Mouse (Mus musculus) urinary bladder, adult 18-20 months (tissue): ENCODE results near the gene Rab3gap1.
"Not testable (repeated sequence)": the region's sequence is repeated elsewhere in the genome, so short reads cannot be mapped to it uniquely, and the experiment has no call there.

Source experiments
- DNase-seq, 2 experiments: peaks; one replicate each; pipeline ENCODE4 v3.0.0; 2022; ENCODE audit warnings: low spot score in 2 of 2, mixed read lengths in 2 of 2

Rab3gap1 gene

GRCm38 (mm10) chr1:127933405-127933804 lies 64.8 kb downstream of the Rab3gap1 start:
- no peak for DNase-seq

- DNase-seq: no peak
Observed at GRCm38 (mm10) chr1:127934322-127934721, 65.7 kb downstream of the Rab3gap1 start.

GRCm38 (mm10) chr1:127937277-127937676 lies 68.7 kb downstream of the Rab3gap1 start:
- no peak for DNase-seq

- no peak for DNase-seq
Observed at GRCm38 (mm10) chr1:127942231-127942630, 73.7 kb downstream of the Rab3gap1 start.

GRCm38 (mm10) chr1:127943516-127943915 lies 74.9 kb downstream of the Rab3gap1 start:
- DNase-seq: no peak

- no peak for DNase-seq
Observed at GRCm38 (mm10) chr1:127945696-127946575, 77.4 kb downstream of the Rab3gap1 start.

- no peak for DNase-seq
Observed at GRCm38 (mm10) chr1:127946615-127947249, 78.2 kb downstream of the Rab3gap1 start.

GRCm38 (mm10) chr1:127948748-127949147 lies 80.2 kb downstream of the Rab3gap1 start:
- no peak for DNase-seq

GRCm38 (mm10) chr1:127952276-127952675 lies 83.7 kb downstream of the Rab3gap1 start:
- no peak for DNase-seq

- DNase-seq: not testable (repeated sequence)
Observed at GRCm38 (mm10) chr1:127954198-127954597, 85.6 kb downstream of the Rab3gap1 start.

- DNase-seq: no peak
Observed at GRCm38 (mm10) chr1:127954800-127955199, 86.2 kb downstream of the Rab3gap1 start.

- no peak for DNase-seq
Observed at GRCm38 (mm10) chr1:127956524-127956923, 88.0 kb downstream of the Rab3gap1 start.

- no peak for DNase-seq
Observed at GRCm38 (mm10) chr1:127958801-127959200, 90.2 kb downstream of the Rab3gap1 start.

- DNase-seq: no peak
Observed at GRCm38 (mm10) chr1:127959312-127959718, 90.7 kb downstream of the Rab3gap1 start.

- no peak for DNase-seq
Observed at GRCm38 (mm10) chr1:127961140-127961539, 92.6 kb downstream of the Rab3gap1 start.

GRCm38 (mm10) chr1:127963326-127963725 lies 94.8 kb downstream of the Rab3gap1 start:
- DNase-seq: no peak

GRCm38 (mm10) chr1:127970870-127971269 lies 102.3 kb downstream of the Rab3gap1 start:
- DNase-seq: no peak

GRCm38 (mm10) chr1:127974082-127974481 lies 105.5 kb downstream of the Rab3gap1 start:
- DNase-seq: no peak

GRCm38 (mm10) chr1:127975676-127976075 lies 107.1 kb downstream of the Rab3gap1 start:
- DNase-seq: no peak

GRCm38 (mm10) chr1:127976106-127976505 lies 107.5 kb downstream of the Rab3gap1 start:
- DNase-seq: no peak

- no peak for DNase-seq
Observed at GRCm38 (mm10) chr1:127978125-127978524, 109.6 kb downstream of the Rab3gap1 start.

- no peak for DNase-seq
Observed at GRCm38 (mm10) chr1:127980911-127981559, 112.5 kb downstream of the Rab3gap1 start.
